Mouse (Mus musculus) left cerebral cortex, postnatal 36 days (tissue): ENCODE results near the gene Ptpn3. TPM values are rescaled to one million over a fixed set of nuclear protein-coding genes. Genes with fewer than 3 reads are reported as not detected.

ENCODE experiments used
- DNase-seq, 2 experiments: peaks; one replicate each; pipeline ENCODE4 v3.0.0; 2021 to 2022; ENCODE audit warnings: low spot score in 2 of 2, mixed read lengths in 1 of 2
- intact Hi-C: fragments of 180-260 bp; cut with DNase I; formaldehyde crosslinking; loops from one replicate; pipeline ENCODE4 v1.15.1; 2025
- total RNA-seq, 2 experiments: library from RNA; stranded (reverse); gene quantifications; 2 replicates each; pipeline ENCODE4 v1.2.3; 2021

The Ptpn3 gene
- total RNA-seq, 2 experiments from 2014 or later: 61.6 to 63.8 TPM

DNA sequence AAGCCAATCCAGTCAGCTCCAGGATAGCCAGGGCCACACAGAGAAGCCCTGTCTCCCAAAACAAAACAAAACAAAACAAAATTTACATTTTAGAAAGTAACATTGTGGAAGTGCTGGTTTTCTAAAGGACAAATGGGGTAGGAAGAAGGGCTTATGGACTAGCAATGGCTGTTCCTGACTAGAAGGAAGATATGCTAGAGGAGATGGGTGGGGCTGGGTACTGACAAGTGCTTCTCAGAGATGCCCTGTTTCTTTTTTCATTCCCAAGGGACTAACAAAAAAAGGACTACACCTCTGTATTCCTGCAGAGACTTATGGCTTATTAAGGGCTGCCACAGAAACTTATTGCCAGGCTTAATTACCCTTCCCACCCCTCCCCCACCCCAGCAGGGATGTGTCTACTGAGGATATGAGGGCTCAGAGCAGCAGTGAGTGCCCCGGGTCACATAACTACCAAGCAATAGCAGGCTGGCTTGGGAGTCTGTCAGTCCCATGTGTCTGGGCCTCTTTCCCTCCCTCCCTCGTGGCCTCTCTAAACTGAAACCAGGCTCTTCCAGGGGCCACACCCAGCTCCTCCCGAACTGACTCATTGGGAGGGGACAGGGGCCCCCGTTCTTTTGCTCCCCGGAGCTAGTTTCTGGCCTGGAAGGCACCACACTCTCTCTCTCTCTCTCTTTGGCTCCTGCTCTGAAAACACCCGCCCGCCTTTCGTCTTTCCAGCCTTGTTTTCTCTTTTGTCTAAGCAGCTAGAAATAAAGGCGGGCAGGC lies 148.4 kb downstream of the Ptpn3 start:
- intact Hi-C loops: no loop called here
- no peak for DNase-seq

DNA sequence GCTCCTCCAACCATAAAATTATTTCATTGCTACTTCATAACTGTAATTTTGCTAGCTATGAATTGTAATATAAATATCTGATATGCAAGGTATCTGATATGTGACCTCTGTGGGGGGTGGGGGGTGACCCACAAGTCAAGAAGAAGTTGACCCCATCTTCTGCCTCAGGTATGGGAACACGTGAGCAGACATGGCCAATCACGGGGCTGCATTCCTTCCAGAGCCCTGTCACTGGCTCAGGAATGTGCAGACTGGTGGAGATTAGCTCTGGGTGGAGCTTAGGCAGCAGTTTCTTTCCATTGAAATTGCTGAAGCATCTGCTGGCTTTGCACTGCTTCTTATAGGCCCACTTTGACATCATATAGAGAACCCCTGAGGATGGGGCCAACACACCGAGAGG lies 153.5 kb downstream of the Ptpn3 start:
- intact Hi-C loops: no loop called here
- DNase-seq: no peak

DNA sequence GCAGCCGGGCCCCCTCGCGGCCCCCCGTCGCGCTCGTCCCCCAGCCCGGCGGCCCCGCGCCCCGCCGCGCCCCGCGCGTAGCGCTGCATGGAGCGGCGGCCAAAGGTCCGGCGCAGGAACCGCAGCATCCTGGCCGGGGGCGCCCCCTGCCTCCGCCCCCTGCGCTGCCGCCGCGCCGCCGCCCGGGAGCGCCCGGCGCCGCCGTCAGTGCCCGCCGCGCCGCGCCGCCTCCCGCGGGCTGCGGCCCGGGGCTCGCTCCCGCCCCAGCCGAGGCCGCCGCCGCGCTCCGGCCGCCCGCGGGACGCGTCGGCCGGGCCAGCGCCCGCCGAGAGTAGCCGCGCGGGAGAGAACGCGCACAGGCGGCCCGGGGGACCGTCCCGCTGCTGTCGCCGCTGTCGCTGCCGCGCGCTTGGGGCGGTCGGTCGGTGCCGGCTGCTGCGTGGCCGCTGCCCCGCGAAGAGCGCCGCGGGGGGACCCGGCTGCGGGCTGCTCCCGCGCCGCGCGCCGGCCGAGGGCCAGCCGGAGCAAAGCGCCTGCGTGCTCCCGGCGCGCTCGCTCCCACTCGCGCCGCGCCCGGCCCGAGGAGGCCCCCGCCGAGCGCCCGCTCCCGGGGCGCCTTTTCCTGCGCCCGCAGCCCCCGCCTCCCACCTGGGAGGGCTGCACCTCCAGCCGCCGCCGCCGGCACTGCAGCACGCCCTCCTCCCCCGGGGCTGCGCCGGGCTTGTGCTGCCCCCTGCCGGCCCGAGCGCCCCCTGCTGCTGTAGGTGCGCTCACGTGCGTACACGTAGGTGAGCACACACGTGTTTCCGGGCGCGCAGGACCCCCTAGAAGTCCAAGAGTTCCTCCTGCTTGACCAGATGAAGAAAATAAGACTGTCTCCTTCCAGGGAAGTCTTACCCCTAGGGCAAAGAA lies 158.4 kb downstream of the Ptpn3 start, which contains the start of gene Epb41l4b:
Gene Epb41l4b, minus strand, starts transcription at position 412 of the 912 bp plus-strand sequence.
- DNase-seq: peak; percentile 77 to 85
- intact Hi-C loops: loop anchor here (2.0 to 5.0 kb wide), 2 partner anchors 78 to 126 kb away; no protein-coding TSS in a partner anchor

DNA sequence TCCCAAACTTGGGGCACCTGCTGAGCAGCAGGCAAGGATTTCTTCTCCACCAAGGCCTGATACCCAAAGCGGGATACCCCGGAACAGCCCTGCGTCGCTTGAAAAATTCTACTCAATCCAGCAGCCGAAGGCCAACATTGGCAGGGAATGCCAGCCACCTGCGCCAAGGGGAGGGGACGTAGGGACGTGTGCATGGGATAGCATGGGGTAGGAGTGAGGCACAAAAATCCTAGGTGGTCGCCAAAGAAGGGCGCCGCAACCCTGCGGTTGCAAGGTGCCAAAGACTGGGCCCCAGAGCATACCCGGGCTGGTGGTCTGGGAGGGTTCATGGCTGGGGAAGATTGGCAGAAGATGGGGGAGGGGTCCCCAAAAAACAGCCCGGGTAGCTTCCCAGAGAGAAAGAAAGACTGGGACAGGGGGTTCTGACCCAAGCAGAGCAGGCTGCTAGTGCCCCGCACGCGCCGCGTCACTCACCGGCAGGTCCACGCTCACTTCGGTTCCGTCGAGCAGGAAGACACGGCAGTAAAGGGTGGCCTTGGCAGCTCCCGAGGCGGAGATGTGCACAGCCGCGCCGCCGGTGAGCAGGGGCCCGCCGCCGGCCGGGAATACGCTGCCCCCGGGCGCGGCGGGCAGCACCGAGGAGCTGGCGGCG lies 159.1 kb downstream of the Ptpn3 start:
- intact Hi-C loops: loop anchor here (2.0 to 5.0 kb wide), 2 partner anchors 78 to 125 kb away; no protein-coding TSS in a partner anchor
- DNase-seq: peak; percentile 27 to 38

DNA sequence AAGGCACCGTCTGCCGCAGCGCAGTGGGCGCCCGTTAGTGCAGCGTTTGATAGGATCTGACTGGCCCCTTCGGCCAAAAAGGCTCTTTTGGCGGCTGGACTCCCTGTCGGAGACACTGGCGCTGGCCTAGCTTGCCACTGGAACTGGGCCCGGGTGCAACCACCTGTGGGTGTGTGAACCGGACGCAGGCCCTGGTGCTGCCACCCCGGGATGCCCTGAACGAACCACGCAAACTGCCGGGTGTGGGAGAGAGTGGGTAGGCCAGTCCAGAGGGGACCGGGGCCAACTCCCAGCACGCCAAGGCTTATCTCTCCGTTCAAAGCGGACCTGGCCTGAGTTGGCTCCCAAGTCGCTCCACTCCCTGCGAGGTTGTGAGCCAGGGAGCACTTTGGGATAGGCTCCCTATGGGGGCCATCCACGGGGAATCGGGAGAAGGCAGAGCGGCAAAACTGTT lies 159.7 kb downstream of the Ptpn3 start:
- DNase-seq: peak; percentile 25 to 55
- intact Hi-C loops: loop anchor here (2.0 to 5.0 kb wide), 2 partner anchors 77 to 125 kb away; no protein-coding TSS in a partner anchor

DNA sequence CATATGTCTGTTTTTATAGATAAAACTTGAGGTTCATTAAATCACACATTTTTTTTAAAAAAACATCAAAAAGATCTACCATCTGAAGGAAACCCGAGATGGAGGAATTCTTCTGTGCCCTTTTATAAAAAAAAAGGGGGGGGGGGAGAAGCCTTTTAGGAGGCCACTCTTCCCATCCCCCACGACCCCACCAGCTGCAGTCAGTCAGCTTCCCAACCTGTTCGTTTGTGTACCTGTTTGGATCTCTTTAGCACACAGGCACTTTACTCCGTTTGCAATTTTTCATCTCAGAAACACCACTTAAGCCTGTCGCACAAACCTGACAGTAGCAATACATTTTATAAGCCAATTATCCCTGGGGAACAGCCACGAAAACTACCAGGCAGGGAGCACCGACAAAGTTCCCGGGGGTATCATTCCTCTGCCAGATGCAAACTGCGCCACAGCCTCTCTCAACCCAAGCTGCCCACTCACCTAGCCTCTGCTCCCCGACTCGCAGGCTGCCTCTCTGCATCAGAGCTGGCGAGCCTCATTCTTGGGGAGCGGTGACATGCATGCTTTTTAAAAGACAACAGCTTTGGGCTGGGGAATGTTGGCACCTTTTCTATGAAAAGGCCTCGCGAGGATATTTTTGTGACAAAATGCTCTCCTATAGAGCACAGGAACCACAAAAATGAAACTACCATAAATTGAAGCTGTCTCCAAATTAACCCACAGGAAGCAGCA lies 160.5 kb downstream of the Ptpn3 start:
- intact Hi-C loops: loop anchor here (5.0 kb wide), 1 partner anchor 124 kb away; no protein-coding TSS in a partner anchor
- peak; percentile 30 to 38 for DNase-seq

Other genes with a start within 250 kb of the Ptpn3 start
- gene Epb41l4b, start 158.4 kb downstream of the Ptpn3 start, total RNA-seq: 10 to 100 TPM; 33.0 to 38.8 TPM
- gene Palm2, start 132.4 kb upstream of the Ptpn3 start, total RNA-seq: 10 to 100 TPM; 59.0 to 68.7 TPM